Mouse (Mus musculus) liver, embryonic 15.5 days (tissue): ENCODE measurements around the gene Gm20388. TPM values are rescaled to one million over a fixed set of nuclear protein-coding genes. Genes with fewer than 3 reads are reported as not detected.

Experiments
- ATAC-seq: fragments of 200-750 bp; cut with Nextera tagmentation; 2 replicates; pipeline ENCODE4 v1.8.0; 2017; ENCODE audit warnings: moderate number of reproducible peaks, mild to moderate bottlenecking, moderate library complexity; ENCODE audit not compliant: insufficient read depth
- H3K27ac ChIP-seq: fragments of 300-500 bp; sonication (generic); replicated peaks from 2 replicates; pipeline ENCODE4 v1.5.1; 2015; ENCODE audit warnings: mild to moderate bottlenecking, inconsistent platforms
- H3K27me3 ChIP-seq: fragments of 300-500 bp; sonication (generic); 2 replicates; pipeline ENCODE4 v1.6.1; 2015; ENCODE audit warnings: mild to moderate bottlenecking, inconsistent platforms
- H3K36me3 ChIP-seq: fragments of 300-500 bp; sonication (generic); replicated peaks from 2 replicates; pipeline ENCODE4 v1.6.1; 2015; ENCODE audit warnings: moderate library complexity, mild to moderate bottlenecking, inconsistent platforms
- H3K4me1 ChIP-seq: fragments of 300-500 bp; sonication (generic); replicated peaks from 2 replicates; pipeline ENCODE4 v1.6.1; 2015; ENCODE audit warnings: inconsistent platforms
- H3K4me2 ChIP-seq: fragments of 300-500 bp; sonication (generic); 2 replicates; pipeline ENCODE4 v1.6.1; 2015; ENCODE audit warnings: moderate library complexity, mild to moderate bottlenecking, inconsistent platforms
- H3K4me3 ChIP-seq: fragments of 300-500 bp; sonication (generic); replicated peaks from 2 replicates; pipeline ENCODE4 v1.5.1; 2015; ENCODE audit warnings: mild to moderate bottlenecking, inconsistent platforms
- H3K9ac ChIP-seq: fragments of 300-500 bp; sonication (generic); 2 replicates; pipeline ENCODE4 v1.6.1; 2015; ENCODE audit warnings: moderate library complexity, mild to moderate bottlenecking, inconsistent platforms
- H3K9me3 ChIP-seq: fragments of 300-500 bp; sonication (generic); replicated peaks from 2 replicates; pipeline ENCODE4 v1.6.1; 2016; ENCODE audit warnings: inconsistent platforms
- WGBS: fragments of 180-500 bp; shearing (Covaris S2); methylation state at CpG from one replicate; pipeline ENCODE4 v1.1.7; 2015; ENCODE audit warnings: mixed read lengths; ENCODE audit not compliant: insufficient replicate concordance; 5-methylcytosine and 5-hydroxymethylcytosine counted together
- polyA plus RNA-seq: library from polyadenylated mRNA; unstranded; fragments of >200 nt; fragmentation: Nextera tagmentation; extraction: Ambion mirVana; gene quantifications from 2 replicates; pipeline ENCODE4 v1.2.1, GENCODE M21; 2015

Gene Gm20388
- polyA plus RNA-seq, 1 experiment from 2014 or later = not detected

DNA sequence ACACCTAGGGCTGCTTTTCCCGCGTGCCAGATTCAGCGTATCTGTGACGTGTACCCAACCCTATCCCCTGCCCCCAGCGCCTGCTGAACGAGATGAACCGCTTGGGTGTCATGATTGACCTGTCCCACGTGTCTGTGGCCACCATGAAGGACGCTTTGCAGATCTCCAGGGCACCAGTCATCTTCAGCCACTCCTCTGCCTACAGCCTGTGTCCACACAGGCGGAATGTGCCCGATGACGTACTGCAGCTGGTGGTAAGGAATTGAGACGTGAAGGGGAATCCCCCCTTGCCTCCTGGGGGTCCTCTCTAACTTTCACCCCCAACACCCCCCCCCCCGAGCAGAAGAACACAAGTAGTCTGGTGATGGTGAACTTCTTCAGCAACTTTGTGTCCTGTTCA, 3289.2 kb downstream of the Gm20388 start:
- WGBS = 57% methylated on average over 14 of the region's 14 CpGs
- Histone ChIP-seq H3K27me3 (peaks cover 23% of the 10 kb centered on the region), H3K27ac (no peak overlapping the region), H3K9me3 (no peaks in the 10 kb centered on the region), H3K4me2 (no peak overlapping the region), H3K4me1 (peaks cover 16% of the 10 kb centered on the region), H3K9ac (no peak overlapping the region), H3K36me3 (peaks cover 4% of the 10 kb centered on the region; the same call in 1 of the 2 replicates), H3K4me3 (no peak overlapping the region)
- no peak for ATAC-seq

DNA sequence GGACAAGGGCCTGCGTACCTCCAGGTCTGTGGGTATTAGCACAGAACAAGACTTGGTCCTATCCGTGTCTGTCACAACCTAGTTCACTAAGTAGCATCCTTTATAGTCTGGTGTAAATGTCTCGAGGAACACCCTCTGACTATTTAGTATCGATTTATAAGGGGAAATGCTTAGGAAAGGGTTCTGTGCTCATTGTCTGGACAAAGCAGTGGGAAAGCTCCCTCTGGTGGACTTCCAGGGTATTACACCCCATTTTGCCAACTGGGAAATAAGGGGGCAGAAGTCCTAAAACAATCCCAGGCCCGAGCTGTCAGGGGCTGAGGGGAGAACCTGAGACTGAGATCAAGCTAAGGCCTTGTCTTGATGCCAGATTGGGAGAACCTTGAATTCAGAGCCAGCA, 3291.6 kb downstream of the Gm20388 start:
- 22% methylated on average over 5 of the region's 5 CpGs for WGBS
- ATAC-seq = no peak
- peaks cover 22% of the 10 kb centered on the region for H3K27me3 ChIP-seq

DNA sequence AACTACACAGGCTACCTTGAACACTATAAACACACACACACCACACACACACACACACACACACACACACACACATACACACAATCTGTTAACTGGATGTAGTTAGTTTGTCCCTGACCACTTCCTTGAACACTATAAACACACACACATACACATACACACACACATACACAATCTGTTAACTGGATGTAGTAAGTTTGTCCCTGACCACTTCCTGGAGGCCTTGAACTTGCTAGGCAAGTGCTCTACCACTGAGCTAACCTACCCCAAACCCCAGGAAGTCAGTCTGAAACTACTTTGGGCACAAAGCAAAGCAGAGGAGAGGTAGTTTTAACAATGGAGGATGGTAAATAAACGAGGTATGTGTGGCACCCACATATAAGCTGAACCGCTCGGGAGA, 3292.9 kb downstream of the Gm20388 start:
- Histone ChIP-seq H3K36me3 (peaks cover 38% of the 10 kb centered on the region), H3K9me3 (no peaks in the 10 kb centered on the region), H3K9ac (no peak overlapping the region), H3K27me3 (peaks cover 20% of the 10 kb centered on the region), H3K4me1 (no peaks in the 10 kb centered on the region), H3K4me2 (no peak overlapping the region), H3K27ac (no peak overlapping the region), H3K4me3 (no peak overlapping the region)
- 71% methylated on average over 3 of the region's 3 CpGs for WGBS
- ATAC-seq = no peak

More for the DNA sequence above, 3291.6 kb downstream of the Gm20388 start:
- Histone ChIP-seq H3K4me1 (peaks cover 4% of the 10 kb centered on the region), H3K9me3 (no peaks in the 10 kb centered on the region), H3K9ac (no peak overlapping the region), H3K36me3 (peaks cover 25% of the 10 kb centered on the region), H3K4me2 (no peak overlapping the region), H3K27ac (no peak overlapping the region), H3K4me3 (no peak overlapping the region)

DNA sequence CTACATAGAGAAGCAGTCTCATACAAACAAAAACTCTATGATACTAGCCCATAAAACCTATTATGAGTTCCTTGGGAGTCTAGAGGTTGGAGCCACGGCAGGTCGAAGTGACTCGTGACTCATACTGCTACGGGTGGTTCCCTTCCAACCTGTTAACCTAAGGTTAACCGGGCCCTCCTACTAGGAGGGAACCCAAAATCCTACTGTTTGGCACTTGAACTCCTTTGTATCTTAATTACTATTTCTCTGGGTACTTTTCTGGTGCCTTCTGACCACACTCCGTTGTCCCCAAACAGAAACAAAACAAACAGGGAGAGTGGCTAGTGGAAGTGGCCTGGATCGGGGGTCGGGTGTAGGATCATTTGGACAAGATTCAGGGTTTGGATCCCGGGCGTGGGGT, 3301.2 kb downstream of the Gm20388 start:
- Histone ChIP-seq H3K9me3 (no peaks in the 10 kb centered on the region), H3K27ac (peak overlapping the region; percentile 78), H3K4me3 (peak overlapping the region; percentile 81), H3K9ac (peak overlapping the region; percentile 90), H3K4me1 (peaks cover 29% of the 10 kb centered on the region), H3K4me2 (peak overlapping the region; percentile 91), H3K36me3 (peaks cover 34% of the 10 kb centered on the region), H3K27me3 (peaks cover 8% of the 10 kb centered on the region; the same call in 1 of the 2 replicates)
- ATAC-seq = no peak
- 18% methylated on average over 10 of the region's 10 CpGs for WGBS

DNA sequence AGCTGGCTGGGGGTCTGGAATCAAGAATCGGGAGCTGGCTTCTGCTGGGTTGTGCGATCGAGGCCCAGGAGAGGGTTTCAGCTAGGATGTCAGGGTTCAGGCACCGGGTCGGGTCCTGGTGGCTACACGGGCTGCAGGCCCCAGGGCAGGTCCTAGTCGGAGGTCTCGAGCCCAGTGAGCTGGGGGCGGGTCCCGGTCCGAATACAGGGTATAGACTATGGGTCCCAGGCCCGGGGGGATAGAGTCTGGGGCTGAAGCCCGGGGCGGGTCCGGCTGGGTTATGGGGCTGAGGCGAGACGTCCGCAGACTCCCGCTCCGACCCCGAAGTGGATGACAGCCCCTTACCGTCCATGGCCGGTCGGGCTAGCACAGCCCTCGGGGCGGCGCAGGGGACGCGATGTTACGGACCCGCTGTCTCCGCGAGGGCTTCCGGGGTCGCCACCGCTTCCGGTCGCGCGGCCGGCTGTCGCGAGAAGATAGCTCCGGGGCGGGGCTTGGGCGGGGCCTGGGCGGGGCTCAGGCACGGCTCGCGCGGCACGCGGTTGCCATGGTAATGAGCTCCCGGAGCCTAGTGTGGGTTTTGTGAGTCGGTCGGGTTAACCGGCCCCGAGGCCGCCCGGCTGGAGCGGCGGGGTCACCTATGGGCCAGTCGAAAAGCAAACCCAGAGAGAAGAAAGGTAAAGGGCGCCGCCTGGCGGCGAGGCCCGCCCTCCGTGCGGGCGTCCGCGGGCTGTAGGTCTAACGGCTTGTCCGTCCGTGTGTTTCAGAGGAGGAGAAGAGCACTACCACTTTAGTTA, 3301.9 kb downstream of the Gm20388 start, which contains the start of the genes Chmp1a and Spata33:
Gene Chmp1a, minus strand, starts transcription at position 443 of the 797 bp plus-strand sequence.
Gene Spata33, plus strand, starts transcription at position 512 of the 797 bp plus-strand sequence.
- ATAC-seq = peak; percentile 91
- H3K4me3 ChIP-seq = peak within 1 kb of the TSS; percentile 81
- H3K9ac ChIP-seq = peak within 1 kb of the TSS; percentile 90
- peak within 1 kb of the TSS; percentile 91 for H3K4me2 ChIP-seq
- H3K9me3 ChIP-seq = no peaks in the 10 kb centered on the region
- peak within 1 kb of the TSS; percentile 78 for H3K27ac ChIP-seq
- H3K27me3 ChIP-seq = peaks cover 8% of the 10 kb centered on the region; the same call in 1 of the 2 replicates
- 1% methylated on average over 74 of the region's 76 CpGs for WGBS
- H3K36me3 ChIP-seq = peaks cover 28% of the 10 kb centered on the region
- H3K4me1 ChIP-seq = peaks cover 29% of the 10 kb centered on the region

DNA sequence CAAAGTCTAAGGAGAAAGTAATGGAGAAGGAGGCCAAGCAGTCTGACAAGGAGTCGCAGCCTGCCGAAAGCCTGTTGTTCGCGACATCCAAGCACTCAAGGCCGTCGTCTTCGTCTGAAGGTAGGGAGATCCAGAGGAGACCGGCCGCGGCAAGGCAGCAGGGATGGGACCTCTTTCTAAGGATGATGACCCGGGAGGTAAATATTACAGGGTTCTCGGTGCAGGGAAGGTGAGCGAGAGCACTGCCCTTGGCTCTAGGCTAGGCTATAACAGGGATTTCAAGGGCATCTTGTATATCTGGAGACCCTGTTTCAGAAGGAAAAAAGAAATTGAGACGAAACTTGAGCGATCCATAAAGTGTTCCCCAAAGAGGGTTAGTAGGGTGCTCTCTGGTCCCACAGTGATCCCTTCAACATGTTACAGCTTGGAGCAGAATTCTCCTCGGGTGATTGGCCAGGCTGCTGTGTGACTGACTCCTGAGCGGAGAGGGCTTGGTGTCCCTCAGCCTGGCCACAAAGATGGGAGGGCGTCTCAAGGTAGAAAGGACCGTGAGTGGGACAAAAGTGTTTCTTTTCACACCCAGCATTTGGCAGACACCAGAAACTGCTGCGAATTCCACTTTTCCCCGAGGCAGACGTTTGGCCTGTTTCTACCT, 3302.6 kb downstream of the Gm20388 start:
- Histone ChIP-seq H3K9ac (peak overlapping the region; percentile 90), H3K36me3 (peaks cover 21% of the 10 kb centered on the region), H3K4me3 (peak overlapping the region; percentile 81), H3K27me3 (peaks cover 8% of the 10 kb centered on the region; the same call in 1 of the 2 replicates), H3K4me1 (peaks cover 29% of the 10 kb centered on the region), H3K9me3 (no peaks in the 10 kb centered on the region), H3K27ac (peak overlapping the region; percentile 54; the same call in 1 of the 2 replicates), H3K4me2 (peak overlapping the region; percentile 91)
- WGBS = 23% methylated on average over 22 of the region's 22 CpGs
- ATAC-seq = peak; percentile 26

DNA sequence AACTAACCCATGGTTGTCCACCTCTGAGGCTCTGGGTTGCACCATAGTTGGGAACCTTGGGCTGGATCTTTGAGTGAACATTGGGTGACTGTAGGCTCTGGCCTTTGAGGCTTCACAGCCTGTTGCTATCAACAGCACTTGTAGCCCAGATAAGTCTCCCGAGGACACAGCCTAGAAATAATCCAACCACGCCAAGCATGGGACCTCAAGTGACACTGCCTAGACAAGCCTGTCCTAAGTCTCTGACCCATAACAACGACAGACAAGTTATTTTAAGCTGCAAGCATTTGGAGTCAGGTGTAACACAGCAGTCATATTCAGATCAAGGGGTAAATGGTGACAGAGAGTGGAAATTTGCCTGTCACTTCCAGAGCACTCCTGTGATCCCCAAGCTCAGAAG, 3304.8 kb downstream of the Gm20388 start:
- no peak overlapping the region for H3K4me3 ChIP-seq
- H3K36me3 ChIP-seq = no peaks in the 10 kb centered on the region; the same call in 1 of the 2 replicates
- H3K4me1 ChIP-seq = peaks cover 29% of the 10 kb centered on the region
- H3K9me3 ChIP-seq = no peaks in the 10 kb centered on the region
- H3K27me3 ChIP-seq = peaks cover 8% of the 10 kb centered on the region; the same call in 1 of the 2 replicates
- 34% methylated on average over 3 of the region's 3 CpGs for WGBS
- ATAC-seq = no peak
- H3K9ac ChIP-seq = no peak overlapping the region
- H3K4me2 ChIP-seq = no peak overlapping the region
- H3K27ac ChIP-seq = no peak overlapping the region

DNA sequence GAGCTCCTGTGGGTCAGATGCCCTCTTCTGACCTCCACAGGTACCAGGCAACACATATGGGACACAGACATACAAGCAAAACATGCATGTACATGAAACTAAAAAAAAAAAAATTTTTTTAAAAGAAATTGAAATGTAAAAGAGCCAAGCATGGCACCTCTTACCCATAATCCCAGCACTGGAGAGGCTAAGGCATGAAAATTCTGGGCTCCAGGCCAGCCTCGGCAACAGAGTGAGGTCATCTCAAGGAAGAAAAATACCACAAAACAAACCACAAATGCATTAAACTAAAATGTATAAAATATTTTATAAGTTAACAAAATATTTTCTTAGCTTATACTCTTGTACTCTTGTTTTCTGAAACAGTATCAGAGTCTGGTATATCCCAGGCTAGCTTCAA, 3310.3 kb downstream of the Gm20388 start:
- Histone ChIP-seq H3K36me3 (no peaks in the 10 kb centered on the region), H3K27me3 (no peaks in the 10 kb centered on the region), H3K9ac (no peak overlapping the region), H3K4me1 (peaks cover 18% of the 10 kb centered on the region), H3K4me2 (no peak overlapping the region), H3K4me3 (no peak overlapping the region), H3K27ac (no peak overlapping the region), H3K9me3 (no peaks in the 10 kb centered on the region)
- WGBS = 64% methylated on average over 1 of the region's 1 CpGs
- no peak for ATAC-seq

DNA sequence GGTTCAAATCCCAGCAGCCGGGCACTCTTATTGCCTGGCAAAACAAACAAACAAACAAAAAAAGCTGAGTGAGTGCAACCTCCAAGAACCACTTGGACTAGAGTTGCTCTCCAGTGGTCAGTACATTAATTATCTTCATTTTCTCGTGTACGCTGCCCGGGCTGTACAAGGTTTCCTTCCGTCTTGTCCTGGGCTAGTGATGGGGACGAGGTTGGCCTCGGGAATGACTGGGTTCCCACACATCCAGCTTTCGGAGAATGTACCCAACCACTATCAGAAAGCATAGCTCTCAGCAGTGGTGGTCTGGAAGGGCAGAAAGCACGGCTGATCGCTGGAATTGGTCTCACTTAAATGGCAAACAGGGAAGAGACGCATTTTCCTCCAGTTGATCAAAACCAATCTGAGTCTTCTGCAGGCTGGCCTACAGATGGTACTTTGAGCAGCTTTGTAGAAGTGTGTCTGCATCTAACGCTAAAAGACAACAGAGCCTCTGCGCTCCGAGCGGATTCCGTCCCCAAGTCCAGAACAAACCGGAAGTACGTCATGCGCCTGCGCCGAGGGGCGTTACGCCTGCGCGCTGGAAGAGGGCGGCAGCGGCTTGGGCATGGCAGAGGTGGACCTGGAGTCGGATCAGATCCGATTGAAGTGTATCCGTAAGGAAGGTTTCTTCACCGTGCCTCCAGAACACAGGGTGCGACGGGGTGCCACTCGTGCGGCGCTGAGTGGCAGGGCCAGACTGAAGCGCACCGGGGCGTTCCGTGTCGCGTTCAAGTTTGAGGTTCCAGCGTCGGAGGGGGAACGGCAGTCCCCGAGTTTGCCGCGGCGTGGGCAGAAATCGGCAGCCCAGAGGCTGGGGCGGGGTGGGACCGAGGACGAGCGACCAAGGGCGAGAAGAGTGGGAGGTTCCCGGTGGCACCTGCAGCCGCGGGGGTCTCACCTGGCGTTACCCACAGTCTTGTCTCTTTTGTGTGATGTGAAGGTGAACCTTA, 3313.9 kb downstream of the Gm20388 start, which contains the start of gene Cdk10:
Gene Cdk10, plus strand, starts transcription at position 565 of the 989 bp plus-strand sequence.
- 2% methylated on average over 59 of the region's 59 CpGs for WGBS
- ATAC-seq = peak; percentile 88
- H3K4me1 ChIP-seq = peaks cover 18% of the 10 kb centered on the region
- H3K4me3 ChIP-seq = peak within 1 kb of the TSS; percentile 69
- peak within 1 kb of the TSS; percentile 93 for H3K4me2 ChIP-seq
- 0 out of 2 replicates have a peak, but pooled peaks cover 8% of the 10 kb centered on the region for H3K36me3 ChIP-seq
- H3K27ac ChIP-seq = peak within 1 kb of the TSS; percentile 84
- no peaks in the 10 kb centered on the region for H3K27me3 ChIP-seq
- peak within 1 kb of the TSS; percentile 73 for H3K9ac ChIP-seq
- H3K9me3 ChIP-seq = no peaks in the 10 kb centered on the region

DNA sequence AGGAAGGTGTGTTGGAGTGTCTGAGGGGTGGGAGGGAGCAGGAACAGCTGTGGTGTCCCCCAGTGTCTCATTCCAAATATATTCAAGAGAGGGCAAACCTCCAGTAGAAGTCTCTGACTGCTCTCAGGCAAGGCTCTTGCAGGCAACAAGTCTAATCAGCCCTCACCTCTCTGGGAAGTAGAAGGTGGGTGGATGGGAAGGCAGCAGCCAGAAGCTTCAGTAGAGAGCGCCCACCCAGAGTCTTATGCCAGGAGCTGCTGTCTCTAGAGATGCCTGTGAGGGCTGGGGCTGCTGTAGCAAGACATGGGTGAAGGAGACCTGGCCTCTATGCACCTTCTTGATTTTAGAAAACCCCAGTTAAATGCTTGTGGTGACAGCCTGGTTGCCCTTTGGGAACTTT, 3317.8 kb downstream of the Gm20388 start:
- no peak for ATAC-seq
- 0 out of 2 replicates have a peak, but pooled peaks cover 8% of the 10 kb centered on the region for H3K36me3 ChIP-seq
- H3K9ac ChIP-seq = no peak overlapping the region
- no peak overlapping the region for H3K4me3 ChIP-seq
- H3K27ac ChIP-seq = no peak overlapping the region
- 76% methylated on average over 1 of the region's 1 CpGs for WGBS
- H3K9me3 ChIP-seq = no peaks in the 10 kb centered on the region
- H3K4me2 ChIP-seq = no peak overlapping the region
- H3K4me1 ChIP-seq = peaks cover 18% of the 10 kb centered on the region
- peaks cover 6% of the 10 kb centered on the region for H3K27me3 ChIP-seq
